Mouse (Mus musculus) liver, embryonic 14.5 days (tissue): ENCODE results near the gene Pde9a.
"Not testable (repeated sequence)": the region's sequence is repeated elsewhere in the genome, so short reads cannot be mapped to it uniquely, and the experiment has no call there.

Source experiments
- CTCF ChIP-seq: IDR thresholded peaks from 2 replicates; pipeline ENCODE4 v1.5.1; 2016; ENCODE audit warnings: antibody characterized with exemption, low read depth, control low read depth
- EP300 ChIP-seq: IDR thresholded peaks from 2 replicates; pipeline ENCODE4 v1.6.1; 2016; ENCODE audit warnings: antibody characterized with exemption, low read depth

- TF ChIP-seq CTCF, EP300: not testable (repeated sequence)
These were observed 31.3 kb upstream of the Pde9a start for GRCm38 (mm10) chr17:31354684-31355083.
